18 mouse cellular contexts compared by ENCODE assay signal in the genomic region with DNA sequence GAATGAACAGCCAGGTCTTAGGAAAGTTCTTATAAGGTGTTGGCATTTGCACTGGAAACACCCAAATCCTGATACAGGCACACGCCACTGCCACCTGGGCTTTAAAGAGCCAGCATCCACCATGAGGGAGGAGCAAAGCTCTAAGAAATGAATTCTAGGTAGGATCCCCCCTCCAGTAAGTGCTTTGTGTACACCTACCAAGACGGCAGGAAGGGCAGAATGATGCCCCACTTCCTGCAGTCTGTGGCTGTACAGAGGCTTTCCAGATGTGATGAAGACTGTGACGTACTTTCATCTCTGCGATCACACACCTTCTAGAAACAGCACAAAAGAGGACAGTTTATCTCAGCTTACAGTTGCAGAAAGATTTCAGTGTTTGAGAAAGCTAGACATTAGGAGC.
DNase-seq lines count a peak whose midpoint lies in the region; ATAC-seq lines count a peak whose summit lies in the region.
"Had no signal": no experiment of that assay in that cellular context is flagged by ENCODE, and none has a peak within 500 bp of the region (broad histone marks: within the 10 kb centered on the region; RNA-seq: fewer than 3 reads in every experiment).

No protein-coding gene starts in this region.

- H3K27me3 ChIP-seq in forebrain, embryonic 11.5 days (ENCODE audit: control insufficient read depth, insufficient read depth, low read length) = no peaks in the 10 kb centered on the region

- ATAC-seq in inflammation-experienced regulatory T-cells, adult 6 months = peak; percentile 86
- ATAC-seq in forebrain, embryonic 11.5 days (replicated peaks; ENCODE audit: low FRiP score) = no peak
- ATAC-seq: forebrain, embryonic 14.5 days; intestine, postnatal 0 days had no signal

- no peaks in the 10 kb centered on the region for H3K9me3 ChIP-seq in forebrain, embryonic 11.5 days (ENCODE audit: control insufficient read depth, low read length)
- H3K9me3 ChIP-seq: midbrain, embryonic 10.5 days had no signal

- no peak overlapping the region for H3K4me3 ChIP-seq in forebrain, embryonic 11.5 days (ENCODE audit: low read depth, low read length)
- H3K4me3 ChIP-seq: heart, adult 2 months; midbrain, embryonic 10.5 days; myocyte had no signal

- no peak overlapping the region for H3K4me2 ChIP-seq in forebrain, embryonic 11.5 days (ENCODE audit: low read depth, low read length, severe bottlenecking)

- 82% methylated on average over 4 of the region's 4 CpGs for WGBS in forebrain, embryonic 11.5 days

- DNase-seq in 416B (ENCODE audit: low read depth) = peak; percentile 16
- peak; percentile 73 to 81 for DNase-seq in CD8-positive naive resting alpha-beta T cell, adult 2 months (ENCODE audit: low read depth in 2 of 2, low spot score in 2 of 2)
- peak; percentile 72 to 80 for DNase-seq in natural killer cell, adult 2 months (ENCODE audit: low spot score in 2 of 2)
- no peak for DNase-seq in retina, embryonic 14.5 days (ENCODE audit: low spot score)
- no peak for DNase-seq in cerebellum, adult 8-10 months
- no peak for DNase-seq in layer of hippocampus, adult 8-10 months (ENCODE audit: low spot score in 2 of 2)
- DNase-seq in forebrain, embryonic 11.5 days (ENCODE audit: low spot score) = no peak
- DNase-seq: adrenal gland, postnatal 10 days; cerebellum, postnatal 10 days; heart, adult 2 months; heart, postnatal 4 days; kidney, postnatal 25 days had no signal

- H3K27ac ChIP-seq in forebrain, embryonic 11.5 days (ENCODE audit: low read depth, low read length) = no peak overlapping the region
- H3K27ac ChIP-seq: heart, adult 2 months; midbrain, embryonic 10.5 days; stomach, postnatal 0 days had no signal

- no peaks in the 10 kb centered on the region for H3K36me3 ChIP-seq in forebrain, embryonic 11.5 days (ENCODE audit: control insufficient read depth, insufficient read depth, low read length)
- H3K36me3 ChIP-seq: midbrain, embryonic 10.5 days had no signal

- H3K9ac ChIP-seq in forebrain, embryonic 11.5 days (ENCODE audit: low read length) = no peak overlapping the region

- no peaks in the 10 kb centered on the region for H3K4me1 ChIP-seq in forebrain, embryonic 11.5 days (replicated peaks; ENCODE audit: control insufficient read depth, insufficient read depth, low read length)
- H3K4me1 ChIP-seq: midbrain, embryonic 10.5 days had no signal

Comparison
In these comparisons a context has a peak if more than half of its experiments do, and no peak if none do; other contexts are left out.
1. DNase-seq: peak in 416B (single experiment), CD8-positive naive resting alpha-beta T cell, adult 2 months (2 of 2) and natural killer cell, adult 2 months (2 of 2); none in retina, embryonic 14.5 days (single experiment), cerebellum, adult 8-10 months (single experiment), layer of hippocampus, adult 8-10 months (0 of 2) and forebrain, embryonic 11.5 days (single experiment).